Mouse (Mus musculus) hindbrain, postnatal 0 days (tissue): ENCODE data around the gene Cryba4. TPM values are rescaled to one million over a fixed set of nuclear protein-coding genes. Genes with fewer than 3 reads are reported as not detected.

Experiments
- ATAC-seq: fragments of 200-750 bp; cut with Nextera tagmentation; 2 replicates; pipeline ENCODE4 v1.8.0; 2017; ENCODE audit warnings: mild to moderate bottlenecking, moderate TSS enrichment, moderate library complexity
- DNase-seq: peaks from one replicate; pipeline ENCODE4 v3.0.0-alpha.2; 2015; ENCODE audit warnings: low spot score
- H3K27ac ChIP-seq: fragments of 300-500 bp; sonication (generic); 2 replicates; pipeline ENCODE4 v1.5.1; 2014; ENCODE audit warnings: mild to moderate bottlenecking
- H3K27me3 ChIP-seq: fragments of 300-500 bp; sonication (generic); 2 replicates; pipeline ENCODE4 v1.6.1; 2014; ENCODE audit warnings: low read length, mixed read lengths; ENCODE audit not compliant: insufficient read depth
- H3K36me3 ChIP-seq: fragments of 300-500 bp; sonication (generic); 2 replicates; pipeline ENCODE4 v1.6.1; 2014; ENCODE audit warnings: low read length, mixed read lengths; ENCODE audit not compliant: insufficient read depth
- H3K4me1 ChIP-seq: fragments of 300-500 bp; sonication (generic); 2 replicates; pipeline ENCODE4 v1.6.1; 2014; ENCODE audit warnings: antibody characterized with exemption, low read length, mixed read lengths; ENCODE audit not compliant: insufficient read depth
- H3K4me2 ChIP-seq: fragments of 300-500 bp; sonication (generic); 2 replicates; pipeline ENCODE4 v1.6.1; 2014; ENCODE audit warnings: low read depth, mild to moderate bottlenecking, low read length, moderate library complexity, mixed read lengths
- H3K4me3 ChIP-seq: fragments of 300-500 bp; sonication (generic); 2 replicates; pipeline ENCODE4 v1.5.1; 2014; ENCODE audit warnings: low read length
- H3K9ac ChIP-seq: fragments of 300-500 bp; sonication (generic); replicated peaks from 2 replicates; pipeline ENCODE4 v1.6.1; 2014; ENCODE audit warnings: mild to moderate bottlenecking, low read length, moderate library complexity, mixed read lengths
- H3K9me3 ChIP-seq: fragments of 300-500 bp; sonication (generic); 2 replicates; pipeline ENCODE4 v1.6.1; 2016; ENCODE audit warnings: low read length, mixed read lengths
- CTCF ChIP-seq: IDR thresholded peaks from 2 replicates; pipeline ENCODE4 v1.5.1; 2016; ENCODE audit warnings: antibody characterized with exemption, control low read depth, low read depth
- WGBS: fragments of 180-500 bp; shearing (Covaris S2); extraction: QIAGEN DNeasy Blood & Tissue Kit; methylation state at CpG from one replicate; pipeline ENCODE4 v1.1.7; 2014; 5-methylcytosine and 5-hydroxymethylcytosine counted together
- polyA plus RNA-seq: library from polyadenylated mRNA; unstranded; fragments of >200 nt; fragmentation: Nextera tagmentation; extraction: Ambion mirVana; gene quantifications from 2 replicates; pipeline ENCODE4 v1.2.1, GENCODE M21; 2015
- total RNA-seq: library from RNA; depleted of rRNA; stranded (reverse); fragments of >200 nt; gene quantifications from 2 replicates; pipeline ENCODE4 v1.2.3, GENCODE M21; 2014

Cryba4 gene
- total and polyA plus RNA-seq, 2 experiments from 2014 or later, result 0.26 to 2.4 TPM

DNA sequence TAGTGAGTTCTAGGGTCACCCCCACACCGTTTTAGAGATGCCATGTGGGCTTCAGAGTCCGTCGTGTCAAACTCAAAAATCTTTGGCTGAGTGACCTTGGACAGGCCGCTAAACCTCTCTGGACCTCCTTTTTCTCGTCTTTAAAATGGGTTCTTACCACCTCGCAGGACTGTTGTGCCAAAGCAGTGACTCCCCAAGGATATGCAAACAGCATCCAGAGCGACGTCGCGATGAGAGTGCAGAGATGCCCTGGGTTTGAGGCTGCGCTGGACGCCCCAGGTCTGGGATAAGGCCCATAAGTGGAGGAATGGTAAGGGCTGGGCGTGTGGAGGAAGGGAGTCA is 24.4 kb downstream of the Cryba4 start:
- no peaks in the 10 kb centered on the region for H3K27me3 ChIP-seq

DNA sequence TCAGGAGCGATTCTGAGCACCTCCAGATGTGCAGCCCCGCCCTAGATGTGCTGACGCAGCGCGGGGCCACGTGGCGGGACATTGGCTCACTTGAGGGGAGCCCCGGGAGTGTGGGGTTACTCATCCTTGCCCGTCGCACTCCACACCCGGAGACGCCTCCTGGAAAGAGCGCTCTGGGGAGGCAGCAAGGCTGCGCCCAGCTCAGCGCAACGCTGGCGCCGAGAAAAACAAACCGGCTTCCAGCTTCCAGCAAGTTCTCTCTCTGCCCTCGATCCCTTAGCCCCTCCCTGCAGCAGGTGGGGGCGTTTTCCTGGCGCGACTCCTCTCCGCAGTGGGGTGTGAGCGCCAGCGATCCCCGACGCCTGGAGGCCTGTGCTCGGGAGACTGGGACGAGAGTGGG is 25.0 kb downstream of the Cryba4 start:
- no peak for TF ChIP-seq CTCF
- peak; percentile 58 for DNase-seq
- Histone ChIP-seq H3K27ac (peak overlapping the region; percentile 91), H3K27me3 (no peaks in the 10 kb centered on the region), H3K36me3 (0 out of 2 replicates have a peak, but pooled peaks cover 5% of the 10 kb centered on the region), H3K4me2 (peak overlapping the region; percentile 87), H3K9me3 (no peaks in the 10 kb centered on the region), H3K9ac (peak overlapping the region; percentile 86), H3K4me1 (peaks cover 12% of the 10 kb centered on the region), H3K4me3 (peak overlapping the region; percentile 67)
- WGBS, result under 1% methylated on average over 30 of the region's 30 CpGs
- ATAC-seq, result peak; percentile 22

More for the DNA sequence above, 24.4 kb downstream of the Cryba4 start:
- ATAC-seq (no peak; the same call in 1 of the 2 replicates), DNase-seq (no peak)
- Histone ChIP-seq H3K4me2 (peak overlapping the region; percentile 87), H3K27ac (peak overlapping the region; percentile 91), H3K4me3 (peak overlapping the region; percentile 67), H3K4me1 (peaks cover 12% of the 10 kb centered on the region), H3K9ac (peak overlapping the region; percentile 86), H3K9me3 (no peaks in the 10 kb centered on the region), H3K36me3 (0 out of 2 replicates have a peak, but pooled peaks cover 5% of the 10 kb centered on the region)
- TF ChIP-seq CTCF, result no peak
- 0% methylated on average over 13 of the region's 13 CpGs for WGBS

DNA sequence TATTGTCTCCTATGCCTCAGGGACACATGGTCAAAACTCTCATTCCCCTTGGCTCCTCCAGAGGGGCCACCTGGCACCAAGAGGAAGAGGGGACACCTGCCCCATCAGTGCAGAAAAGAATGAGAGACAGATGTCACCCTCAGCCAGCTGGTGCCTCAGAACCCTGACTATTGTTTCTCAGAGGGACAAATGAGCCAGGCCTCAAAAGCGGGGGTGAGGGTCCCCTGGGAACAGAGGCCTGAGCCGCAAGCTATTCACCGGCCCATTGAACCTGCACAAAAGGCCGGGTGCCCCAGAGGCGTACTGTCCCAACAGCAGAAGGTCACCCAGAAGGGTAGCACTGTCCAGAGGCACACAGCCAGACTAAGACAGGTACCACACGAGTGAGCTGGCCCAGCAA is 26.7 kb downstream of the Cryba4 start:
- 15% methylated on average over 6 of the region's 6 CpGs for WGBS
- ATAC-seq, result no peak
- Histone ChIP-seq H3K9me3 (no peaks in the 10 kb centered on the region), H3K4me3 (peak overlapping the region; percentile 67), H3K27me3 (no peaks in the 10 kb centered on the region), H3K36me3 (peaks cover 10% of the 10 kb centered on the region; the same call in 1 of the 2 replicates), H3K4me2 (peak overlapping the region; percentile 87), H3K4me1 (peaks cover 12% of the 10 kb centered on the region), H3K27ac (no peak overlapping the region), H3K9ac (peak overlapping the region; percentile 86)
- no peak for TF ChIP-seq CTCF
- DNase-seq, result no peak

DNA sequence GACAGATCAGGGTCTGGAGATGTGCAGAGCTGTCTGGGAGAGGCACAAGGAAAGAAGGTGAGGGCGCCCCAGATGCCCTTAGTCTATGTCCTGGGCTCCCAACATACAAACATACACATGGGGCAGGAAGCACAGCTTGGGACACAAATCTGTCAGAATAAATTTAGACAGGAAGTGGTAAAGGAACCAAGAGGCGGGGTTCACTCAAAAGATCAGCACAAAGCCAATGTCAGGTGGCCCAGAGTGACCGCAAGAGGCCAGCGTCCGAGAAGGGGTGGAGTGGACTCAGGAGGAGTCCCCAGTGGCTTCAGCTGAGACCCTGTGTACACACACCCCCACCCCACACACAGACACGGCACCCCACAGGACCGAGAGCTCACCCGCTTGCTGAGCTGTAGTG is 32.1 kb downstream of the Cryba4 start:
- no peak overlapping the region for H3K4me2 ChIP-seq
- H3K27me3 ChIP-seq, result no peaks in the 10 kb centered on the region
- ATAC-seq, result no peak
- no peak overlapping the region for H3K27ac ChIP-seq
- no peak overlapping the region for H3K9ac ChIP-seq
- H3K4me3 ChIP-seq, result no peak overlapping the region
- no peaks in the 10 kb centered on the region for H3K9me3 ChIP-seq
- no peak for TF ChIP-seq CTCF
- H3K36me3 ChIP-seq, result peaks cover 17% of the 10 kb centered on the region; the same call in 1 of the 2 replicates
- no peak for DNase-seq
- H3K4me1 ChIP-seq, result peaks cover 10% of the 10 kb centered on the region; the same call in 1 of the 2 replicates
- 81% methylated on average over 8 of the region's 8 CpGs for WGBS

DNA sequence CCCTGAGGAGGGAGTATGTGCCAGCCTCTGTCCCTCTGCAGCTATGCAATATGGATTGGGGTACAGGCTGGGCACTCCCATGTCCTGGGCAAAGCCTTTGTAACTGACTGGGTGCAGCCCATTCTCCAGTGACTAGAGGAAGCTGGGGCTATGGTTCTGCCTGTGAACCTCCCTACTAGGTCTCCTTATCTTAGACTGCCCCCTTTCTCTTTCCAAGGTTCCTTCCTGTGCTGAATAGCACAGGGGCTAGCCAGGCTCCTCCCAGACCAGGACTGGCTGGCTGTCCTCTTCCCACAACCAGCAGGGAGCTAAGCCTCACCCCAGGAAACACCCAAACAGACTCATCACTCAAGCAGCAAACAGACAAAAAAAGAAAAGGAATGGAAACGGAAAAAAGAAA is 32.9 kb downstream of the Cryba4 start:
- ATAC-seq (no peak), DNase-seq (no peak)
- TF ChIP-seq CTCF, result no peak
- WGBS, result 44% methylated on average over 1 of the region's 1 CpGs
- no peak overlapping the region for H3K4me2 ChIP-seq
- no peak overlapping the region for H3K4me3 ChIP-seq
- H3K36me3 ChIP-seq, result peaks cover 17% of the 10 kb centered on the region; the same call in 1 of the 2 replicates
- H3K4me1 ChIP-seq, result peaks cover 12% of the 10 kb centered on the region; the same call in 1 of the 2 replicates
- no peak overlapping the region for H3K9ac ChIP-seq
- no peaks in the 10 kb centered on the region for H3K27me3 ChIP-seq
- H3K27ac ChIP-seq, result no peak overlapping the region
- no peaks in the 10 kb centered on the region for H3K9me3 ChIP-seq

DNA sequence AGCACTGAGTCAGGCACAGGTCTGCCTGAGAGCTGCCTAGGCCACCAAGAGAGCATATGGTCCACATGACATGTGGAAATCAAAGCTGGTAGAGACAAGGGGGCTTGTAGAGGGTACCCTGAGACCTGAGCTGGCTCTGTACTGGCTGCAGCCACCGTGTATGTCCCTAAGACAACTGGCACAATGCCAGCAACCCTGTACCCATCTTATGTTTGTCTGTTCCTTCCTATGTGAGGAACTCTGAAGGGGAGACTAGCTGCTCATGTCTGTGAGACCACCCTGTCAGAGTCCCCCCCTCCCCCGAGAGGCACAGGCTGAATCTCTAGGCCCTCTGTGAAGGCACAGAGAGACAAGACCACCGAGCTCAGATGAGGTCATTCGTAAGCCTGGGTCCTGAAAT is 33.6 kb downstream of the Cryba4 start:
- no peak overlapping the region for H3K9ac ChIP-seq
- H3K27ac ChIP-seq, result no peak overlapping the region
- ATAC-seq (no peak), DNase-seq (no peak)
- no peak overlapping the region for H3K4me3 ChIP-seq
- H3K9me3 ChIP-seq, result no peaks in the 10 kb centered on the region
- 62% methylated on average over 4 of the region's 4 CpGs for WGBS
- H3K27me3 ChIP-seq, result no peaks in the 10 kb centered on the region
- peaks cover 20% of the 10 kb centered on the region for H3K4me1 ChIP-seq
- no peak overlapping the region for H3K4me2 ChIP-seq
- no peak for TF ChIP-seq CTCF
- peaks cover 17% of the 10 kb centered on the region; the same call in 1 of the 2 replicates for H3K36me3 ChIP-seq

DNA sequence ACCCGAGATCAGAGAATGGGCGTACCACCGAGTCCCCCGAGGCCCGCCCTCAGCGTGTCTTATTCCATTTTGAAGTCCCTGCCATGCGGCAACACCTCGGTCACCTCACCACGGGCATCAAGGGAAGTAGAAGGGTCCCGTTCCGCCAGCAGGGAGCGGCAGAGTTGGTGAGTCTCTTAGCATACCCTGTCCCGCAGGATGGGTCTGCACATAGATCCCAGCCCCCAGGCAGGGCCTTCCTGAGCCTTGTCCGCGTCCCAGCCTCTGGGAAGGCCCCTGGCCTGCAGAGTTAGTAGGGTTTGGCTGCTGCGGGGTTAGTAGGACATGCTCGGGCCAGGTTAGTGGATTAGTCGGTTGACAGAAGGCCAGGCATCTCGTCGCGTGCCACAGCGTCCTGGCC is 35.3 kb downstream of the Cryba4 start:
- H3K9ac ChIP-seq, result no peak overlapping the region
- WGBS, result 45% methylated on average over 22 of the region's 22 CpGs
- no peak for DNase-seq

More for the DNA sequence above, 35.3 kb downstream of the Cryba4 start:
- Histone ChIP-seq H3K27ac (peak overlapping the region; percentile 56; the same call in 1 of the 2 replicates), H3K4me3 (no peak overlapping the region), H3K36me3 (peaks cover 12% of the 10 kb centered on the region; the same call in 1 of the 2 replicates), H3K4me2 (no peak overlapping the region), H3K9me3 (no peaks in the 10 kb centered on the region), H3K27me3 (no peaks in the 10 kb centered on the region), H3K4me1 (peaks cover 21% of the 10 kb centered on the region)
- ATAC-seq, result no peak
- peak; percentile 27; the same call in 1 of the 2 replicates for TF ChIP-seq CTCF
